Mouse (Mus musculus): ENCODE data around the gene Adam1a.

GRCm38 (mm10) chr5:121594714-121595313, 49.5 kb upstream of the Adam1a start:
- no peak for TF ChIP-seq CTCF (IDR thresholded peaks at IDR 0.05; ENCODE audit: low read depth, low read length)
- TF ChIP-seq GATA1 (IDR thresholded peaks at IDR 0.05; ENCODE audit: borderline replicate concordance, low read length): no peak
- TF ChIP-seq POLR2AphosphoS5 (IDR thresholded peaks at IDR 0.05; ENCODE audit: insufficient replicate concordance, low read depth, low read length): no peak
- TF ChIP-seq GATA2 (IDR thresholded peaks at IDR 0.05; ENCODE audit: borderline replicate concordance, low read depth, low read length): no peak

Measured in G1E (cell line).